Mouse (Mus musculus) liver, embryonic 14.5 days (tissue): Measurements from ENCODE around the gene Stk11ip.

ENCODE experiments used
- CTCF ChIP-seq: IDR thresholded peaks from 2 replicates; pipeline ENCODE4 v1.5.1; 2016; ENCODE audit warnings: antibody characterized with exemption, low read depth, control low read depth
- EP300 ChIP-seq: IDR thresholded peaks from 2 replicates; pipeline ENCODE4 v1.6.1; 2016; ENCODE audit warnings: antibody characterized with exemption, low read depth

DNA sequence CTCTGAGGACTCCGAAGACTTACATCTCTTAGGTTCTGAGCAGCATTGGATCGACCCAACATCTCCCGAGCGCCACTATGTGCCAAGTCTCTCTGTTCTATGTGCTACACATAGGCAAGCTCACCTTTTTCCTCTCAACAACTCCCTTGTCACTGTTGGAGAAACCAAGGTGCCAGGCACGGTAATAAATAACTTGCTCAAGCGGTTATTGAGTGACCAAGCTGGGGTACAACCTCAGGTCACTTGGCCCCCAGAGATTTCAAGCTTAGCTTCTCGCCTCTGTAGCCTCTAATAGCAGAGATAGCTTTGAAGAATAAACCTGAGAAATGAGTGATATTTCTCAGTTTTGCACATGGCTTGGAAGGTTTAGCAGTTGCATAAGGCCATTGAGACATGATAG, 20.2 kb downstream of the Stk11ip start:
- TF ChIP-seq CTCF (no peak), EP300 (no peak)
